Mouse (Mus musculus): ENCODE data around the gene Apon. TPM values are rescaled to one million over a fixed set of nuclear protein-coding genes. Genes with fewer than 3 reads are reported as not detected.

The Apon gene
- polyA plus RNA-seq (2014; fragmentation: Nextera tagmentation; extraction: Ambion mirVana) = 0.24 and 0.30 TPM in 2 replicates

- H3K4me3 ChIP-seq (ENCODE audit: low read depth, low read length) = no peak within 1 kb of the TSS
- ATAC-seq (ENCODE audit: low read depth) (no peak), DNase-seq (ENCODE audit: low spot score) (no peak)
- WGBS = 76% methylated on average over 4 of the region's 4 CpGs
- H3K9me3 ChIP-seq (ENCODE audit: control insufficient read depth, low read length) = no peaks in the 10 kb centered on the region
- no peaks in the 10 kb centered on the region for H3K27me3 ChIP-seq (replicated peaks; ENCODE audit: control insufficient read depth, insufficient read depth, low read length)
- H3K9ac ChIP-seq (ENCODE audit: low read depth, low read length) = no peak within 1 kb of the TSS
- no peak within 1 kb of the TSS for H3K27ac ChIP-seq (replicated peaks; ENCODE audit: low read depth, low read length)
- H3K4me2 ChIP-seq (ENCODE audit: low read depth, low read length) = no peak within 1 kb of the TSS
- peaks cover 45% of the 10 kb centered on the region for H3K36me3 ChIP-seq (ENCODE audit: control insufficient read depth, insufficient read depth, low read length)
- no peaks in the 10 kb centered on the region for H3K4me1 ChIP-seq (ENCODE audit: control insufficient read depth, insufficient read depth, low read length)
Measured at GRCm38 (mm10) chr10:128253677-128254255, at the start of gene Apon. Gene Apon (plus strand): TSS chr10:128254096.

- H3K4me3 ChIP-seq (ENCODE audit: low read depth, low read length) = no peak overlapping the region
- no peak overlapping the region for H3K9ac ChIP-seq (ENCODE audit: low read depth, low read length)
- 87% methylated on average over 15 of the region's 15 CpGs for WGBS
- no peak overlapping the region for H3K4me2 ChIP-seq (ENCODE audit: low read depth, low read length)
- no peak overlapping the region for H3K27ac ChIP-seq (replicated peaks; ENCODE audit: low read depth, low read length)
- H3K4me1 ChIP-seq (ENCODE audit: control insufficient read depth, insufficient read depth, low read length) = no peaks in the 10 kb centered on the region
- no peak for ATAC-seq (ENCODE audit: low read depth)
- no peaks in the 10 kb centered on the region for H3K9me3 ChIP-seq (ENCODE audit: control insufficient read depth, low read length)
- peaks cover 9% of the 10 kb centered on the region; the same call in 1 of the 2 replicates for H3K36me3 ChIP-seq (ENCODE audit: control insufficient read depth, insufficient read depth, low read length)
- DNase-seq (ENCODE audit: low spot score) = no peak
- no peaks in the 10 kb centered on the region for H3K27me3 ChIP-seq (replicated peaks; ENCODE audit: control insufficient read depth, insufficient read depth, low read length)
Measured at GRCm38 (mm10) chr10:128204941-128205340, 49.0 kb upstream of the Apon start.

DNA sequence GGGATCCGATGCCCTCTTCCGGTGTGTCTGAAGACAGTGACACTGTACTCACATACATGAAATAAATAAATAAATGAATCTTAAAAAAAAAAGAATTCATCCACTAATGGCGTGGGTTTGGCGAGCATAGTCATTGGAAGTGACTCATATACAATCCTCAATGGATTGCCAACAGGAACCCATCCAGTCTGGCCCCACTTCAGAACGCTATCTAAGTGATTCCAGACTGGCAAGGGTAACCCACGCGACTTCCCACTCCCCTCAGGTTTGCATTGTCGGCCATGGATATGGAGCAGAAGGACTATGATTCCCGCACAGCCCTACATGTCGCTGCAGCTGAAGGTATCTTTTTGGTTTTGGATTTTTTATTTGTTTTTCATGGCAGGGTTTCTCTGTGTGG is 45.6 kb upstream of the Apon start:
- Histone ChIP-seq H3K4me3 (ENCODE audit: low read depth, low read length) (no peak overlapping the region), H3K9me3 (ENCODE audit: control insufficient read depth, low read length) (no peaks in the 10 kb centered on the region), H3K4me2 (ENCODE audit: low read depth, low read length) (no peak overlapping the region), H3K36me3 (ENCODE audit: control insufficient read depth, insufficient read depth, low read length) (peaks cover 9% of the 10 kb centered on the region; the same call in 1 of the 2 replicates), H3K27me3 (replicated peaks; ENCODE audit: control insufficient read depth, insufficient read depth, low read length) (no peaks in the 10 kb centered on the region), H3K9ac (ENCODE audit: low read depth, low read length) (no peak overlapping the region), H3K4me1 (ENCODE audit: control insufficient read depth, insufficient read depth, low read length) (peaks cover 5% of the 10 kb centered on the region), H3K27ac (replicated peaks; ENCODE audit: low read depth, low read length) (no peak overlapping the region)
- no peak for DNase-seq (ENCODE audit: low spot score)
- no peak for ATAC-seq (ENCODE audit: low read depth)
- whole genome bisulfite sequencing = 92% methylated on average over 10 of the region's 10 CpGs

DNA sequence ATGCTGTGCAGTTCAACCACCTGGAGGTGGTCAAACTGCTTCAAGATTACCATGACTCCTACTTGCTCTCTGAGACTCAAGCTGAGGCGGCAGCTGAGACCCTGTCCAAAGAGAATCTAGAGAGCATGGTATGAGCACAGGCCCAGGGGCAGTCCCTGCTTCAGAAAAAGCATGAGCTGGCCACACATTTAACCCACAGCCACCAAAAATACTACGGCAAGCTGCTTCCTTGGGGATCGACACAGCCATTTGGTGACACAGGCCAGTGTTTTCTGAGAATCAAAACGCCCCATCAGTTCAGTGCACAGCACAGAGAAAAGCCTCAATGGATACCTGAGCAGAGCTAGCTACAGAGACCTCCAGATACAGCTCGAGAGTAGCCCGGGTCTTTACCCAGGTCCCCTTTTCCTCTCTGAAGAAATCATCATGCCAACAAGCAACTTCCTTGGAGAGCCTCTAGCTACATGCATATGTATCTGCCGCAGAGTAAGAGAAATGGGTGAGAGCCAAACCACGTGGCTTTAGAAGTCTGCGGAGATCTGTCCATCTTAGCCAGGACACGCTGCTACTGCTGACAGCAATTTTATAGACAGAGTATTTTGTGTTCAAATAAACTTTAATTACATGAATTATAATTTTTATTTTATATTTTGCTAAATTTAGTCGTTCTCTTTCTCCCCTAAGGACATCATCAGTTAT is 44.4 kb upstream of the Apon start:
- Histone ChIP-seq H3K4me1 (ENCODE audit: control insufficient read depth, insufficient read depth, low read length) (peaks cover 5% of the 10 kb centered on the region), H3K9me3 (ENCODE audit: control insufficient read depth, low read length) (no peaks in the 10 kb centered on the region), H3K4me3 (ENCODE audit: low read depth, low read length) (no peak overlapping the region), H3K9ac (ENCODE audit: low read depth, low read length) (no peak overlapping the region), H3K4me2 (ENCODE audit: low read depth, low read length) (no peak overlapping the region), H3K36me3 (ENCODE audit: control insufficient read depth, insufficient read depth, low read length) (peaks cover 9% of the 10 kb centered on the region; the same call in 1 of the 2 replicates), H3K27ac (replicated peaks; ENCODE audit: low read depth, low read length) (no peak overlapping the region), H3K27me3 (replicated peaks; ENCODE audit: control insufficient read depth, insufficient read depth, low read length) (0 out of 2 replicates have a peak, but pooled peaks cover 5% of the 10 kb centered on the region)
- ATAC-seq (ENCODE audit: low read depth) = no peak
- 92% methylated on average over 11 of the region's 11 CpGs for WGBS
- DNase-seq (ENCODE audit: low spot score) = no peak

GRCm38 (mm10) chr10:128210131-128210530 is 43.8 kb upstream of the Apon start:
- Histone ChIP-seq H3K4me3 (ENCODE audit: low read depth, low read length) (no peak overlapping the region), H3K4me1 (ENCODE audit: control insufficient read depth, insufficient read depth, low read length) (peaks cover 5% of the 10 kb centered on the region), H3K9ac (ENCODE audit: low read depth, low read length) (no peak overlapping the region), H3K27me3 (replicated peaks; ENCODE audit: control insufficient read depth, insufficient read depth, low read length) (0 out of 2 replicates have a peak, but pooled peaks cover 5% of the 10 kb centered on the region), H3K27ac (replicated peaks; ENCODE audit: low read depth, low read length) (no peak overlapping the region), H3K4me2 (ENCODE audit: low read depth, low read length) (no peak overlapping the region), H3K9me3 (ENCODE audit: control insufficient read depth, low read length) (no peaks in the 10 kb centered on the region), H3K36me3 (ENCODE audit: control insufficient read depth, insufficient read depth, low read length) (peaks cover 9% of the 10 kb centered on the region; the same call in 1 of the 2 replicates)
- ATAC-seq (ENCODE audit: low read depth) = no peak
- WGBS = 74% methylated on average over 2 of the region's 2 CpGs
- DNase-seq (ENCODE audit: low spot score) = no peak

- Histone ChIP-seq H3K9ac (ENCODE audit: low read depth, low read length) (peak overlapping the region; percentile 73), H3K4me3 (ENCODE audit: low read depth, low read length) (peak overlapping the region; percentile 71), H3K4me1 (ENCODE audit: control insufficient read depth, insufficient read depth, low read length) (peaks cover 5% of the 10 kb centered on the region), H3K9me3 (ENCODE audit: control insufficient read depth, low read length) (no peaks in the 10 kb centered on the region), H3K36me3 (ENCODE audit: control insufficient read depth, insufficient read depth, low read length) (peaks cover 9% of the 10 kb centered on the region; the same call in 1 of the 2 replicates), H3K27ac (replicated peaks; ENCODE audit: low read depth, low read length) (no peak overlapping the region), H3K27me3 (replicated peaks; ENCODE audit: control insufficient read depth, insufficient read depth, low read length) (0 out of 2 replicates have a peak, but pooled peaks cover 5% of the 10 kb centered on the region), H3K4me2 (ENCODE audit: low read depth, low read length) (peak overlapping the region; percentile 80)
- WGBS = 33% methylated on average over 14 of the region's 14 CpGs
- ATAC-seq (ENCODE audit: low read depth) = no peak
- no peak for DNase-seq (ENCODE audit: low spot score)
Measured at GRCm38 (mm10) chr10:128210954-128211353, 42.9 kb upstream of the Apon start.

GRCm38 (mm10) chr10:128211390-128212108 is 42.3 kb upstream of the Apon start, which contains the start of gene Spryd4:
Gene Spryd4 (minus strand): TSS chr10:128211807.
- no peaks in the 10 kb centered on the region for H3K9me3 ChIP-seq (ENCODE audit: control insufficient read depth, low read length)
- peaks cover 5% of the 10 kb centered on the region for H3K4me1 ChIP-seq (ENCODE audit: control insufficient read depth, insufficient read depth, low read length)
- ATAC-seq (ENCODE audit: low read depth) = peak; percentile 93
- peaks cover 9% of the 10 kb centered on the region; the same call in 1 of the 2 replicates for H3K36me3 ChIP-seq (ENCODE audit: control insufficient read depth, insufficient read depth, low read length)
- H3K27me3 ChIP-seq (replicated peaks; ENCODE audit: control insufficient read depth, insufficient read depth, low read length) = 0 out of 2 replicates have a peak, but pooled peaks cover 5% of the 10 kb centered on the region
- DNase-seq (ENCODE audit: low spot score) = peak; percentile 97
- peak within 1 kb of the TSS; percentile 80 for H3K4me2 ChIP-seq (ENCODE audit: low read depth, low read length)
- H3K4me3 ChIP-seq (ENCODE audit: low read depth, low read length) = peak within 1 kb of the TSS; percentile 71
- H3K27ac ChIP-seq (replicated peaks; ENCODE audit: low read depth, low read length) = peak within 1 kb of the TSS; percentile 52; the same call in 1 of the 2 replicates
- WGBS = under 1% methylated on average over 30 of the region's 30 CpGs
- peak within 1 kb of the TSS; percentile 73 for H3K9ac ChIP-seq (ENCODE audit: low read depth, low read length)

- peak overlapping the region; percentile 71 for H3K4me3 ChIP-seq (ENCODE audit: low read depth, low read length)
- no peaks in the 10 kb centered on the region for H3K9me3 ChIP-seq (ENCODE audit: control insufficient read depth, low read length)
- ATAC-seq (ENCODE audit: low read depth) (no peak), DNase-seq (ENCODE audit: low spot score) (no peak)
- H3K27ac ChIP-seq (replicated peaks; ENCODE audit: low read depth, low read length) = 0 out of 2 replicates have a peak overlapping the region, but pooled peaks have one; percentile 52
- H3K4me1 ChIP-seq (ENCODE audit: control insufficient read depth, insufficient read depth, low read length) = peaks cover 5% of the 10 kb centered on the region
- H3K36me3 ChIP-seq (ENCODE audit: control insufficient read depth, insufficient read depth, low read length) = peaks cover 5% of the 10 kb centered on the region; the same call in 1 of the 2 replicates
- peak overlapping the region; percentile 80 for H3K4me2 ChIP-seq (ENCODE audit: low read depth, low read length)
- H3K27me3 ChIP-seq (replicated peaks; ENCODE audit: control insufficient read depth, insufficient read depth, low read length) = 0 out of 2 replicates have a peak, but pooled peaks cover 5% of the 10 kb centered on the region
- H3K9ac ChIP-seq (ENCODE audit: low read depth, low read length) = peak overlapping the region; percentile 73; the same call in 1 of the 2 replicates
- WGBS = 44% methylated on average over 5 of the region's 6 CpGs
Measured at GRCm38 (mm10) chr10:128212148-128212547, 41.7 kb upstream of the Apon start.
